Mouse (Mus musculus): Measurements from ENCODE around the gene Clic3.
"Not testable (repeated sequence)": the region's sequence is repeated elsewhere in the genome, so short reads cannot be mapped to it uniquely, and the experiment has no call there.

Gene Clic3
- long read RNA-seq, experiment 1, result 0 reads
- long read RNA-seq, experiment 2, result 0 reads

GRCm38 (mm10) chr2:25456205-25456953 lies at the start of gene Clic3:
TSS of gene Clic3 (plus strand) at chr2:25456838.
- intact Hi-C loops (cut with DNase I), result no loop called here

GRCm38 (mm10) chr2:25408908-25409307 lies 47.7 kb upstream of the Clic3 start:
- intact Hi-C loops (cut with DNase I), result no loop called here

- intact Hi-C loops (cut with DNase I), result not testable (repeated sequence)
Measured at GRCm38 (mm10) chr2:25413436-25413835, 43.2 kb upstream of the Clic3 start.

- intact Hi-C loops (cut with DNase I), result no loop called here
Measured at GRCm38 (mm10) chr2:25417426-25417825, 39.2 kb upstream of the Clic3 start.

- intact Hi-C loops (cut with DNase I), result loop anchor here (2.0 to 5.0 kb wide), 3 partner anchors 61 to 125 kb away; partner anchors contain the start of gene Traf2
Measured at GRCm38 (mm10) chr2:25421896-25422295, 34.7 kb upstream of the Clic3 start.

- intact Hi-C loops (cut with DNase I), result loop anchor here (2.0 to 5.0 kb wide), 3 partner anchors 60 to 125 kb away; partner anchors contain the start of gene Traf2
Measured at GRCm38 (mm10) chr2:25422587-25423410, 33.8 kb upstream of the Clic3 start, which contains the start of gene Fut7. TSS of gene Fut7 (plus strand) at chr2:25423267.

- intact Hi-C loops (cut with DNase I), result loop anchor here (2.0 to 5.0 kb wide), 3 partner anchors 59 to 124 kb away; partner anchors contain the start of gene Traf2
Measured at GRCm38 (mm10) chr2:25423626-25424025, 33.0 kb upstream of the Clic3 start.

- intact Hi-C loops (cut with DNase I), result no loop called here
Measured at GRCm38 (mm10) chr2:25425481-25425880, 31.2 kb upstream of the Clic3 start.

- intact Hi-C loops (cut with DNase I), result no loop called here
Measured at GRCm38 (mm10) chr2:25426721-25427191, 29.9 kb upstream of the Clic3 start.

- intact Hi-C loops (cut with DNase I), result no loop called here
Measured at GRCm38 (mm10) chr2:25427256-25427655, 29.4 kb upstream of the Clic3 start.

- intact Hi-C loops (cut with DNase I), result no loop called here
Measured at GRCm38 (mm10) chr2:25428442-25429236, 28.0 kb upstream of the Clic3 start, which contains the start of gene Abca2. TSS of gene Abca2 (plus strand) at chr2:25428703.

GRCm38 (mm10) chr2:25429435-25430180 lies 27.0 kb upstream of the Clic3 start:
- intact Hi-C loops (cut with DNase I), result no loop called here

- intact Hi-C loops (cut with DNase I), result no loop called here
Measured at GRCm38 (mm10) chr2:25430395-25431233, 26.0 kb upstream of the Clic3 start.

GRCm38 (mm10) chr2:25431308-25431855 lies 25.3 kb upstream of the Clic3 start:
- intact Hi-C loops (cut with DNase I), result no loop called here

GRCm38 (mm10) chr2:25432326-25433098 lies 24.1 kb upstream of the Clic3 start:
- intact Hi-C loops (cut with DNase I), result no loop called here

GRCm38 (mm10) chr2:25433101-25433500 lies 23.5 kb upstream of the Clic3 start:
- intact Hi-C loops (cut with DNase I), result no loop called here

- intact Hi-C loops (cut with DNase I), result no loop called here
Measured at GRCm38 (mm10) chr2:25434292-25434691, 22.3 kb upstream of the Clic3 start.

- intact Hi-C loops (cut with DNase I), result no loop called here
Measured at GRCm38 (mm10) chr2:25436286-25436820, 20.3 kb upstream of the Clic3 start.

All from adrenal gland (tissue).